Mouse (Mus musculus): Measurements from ENCODE around the gene Grik4. TPM values are rescaled to one million over a fixed set of nuclear protein-coding genes. Genes with fewer than 3 reads are reported as not detected.
A peak's percentile ranks its signal among the peaks of the same experiment; 100 is the strongest.

The Grik4 gene
- total RNA-seq, 2 experiments from 2014 or later: 17.7 to 18.3 TPM

GRCm38 (mm10) chr9:42878401-42878800 is 65.9 kb downstream of the Grik4 start:
- no peak for TF ChIP-seq CTCF (IDR thresholded peaks at IDR 0.05)
- DNase-seq (ENCODE audit: extremely low spot score in 1 of 2, low spot score in 2 of 2): no peak
- H3K27ac ChIP-seq: no peak overlapping the region
- intact Hi-C loops (cut with DNase I): no loop called here
- no peak overlapping the region for H3K4me3 ChIP-seq

- Histone ChIP-seq H3K27ac (no peak overlapping the region), H3K4me3 (no peak overlapping the region)
- no peak for DNase-seq (ENCODE audit: extremely low spot score in 1 of 2, low spot score in 2 of 2)
- intact Hi-C loops (cut with DNase I): no loop called here
- no peak for TF ChIP-seq CTCF (IDR thresholded peaks at IDR 0.05)
Measured at GRCm38 (mm10) chr9:42872885-42873284, 71.4 kb downstream of the Grik4 start.

- H3K4me3 ChIP-seq: no peak overlapping the region
- no peak; the same call in none of the 2 replicates for TF ChIP-seq CTCF (IDR thresholded peaks at IDR 0.05)
- no peak overlapping the region for H3K27ac ChIP-seq
- peak in 1 of 2 experiments; percentile 15 for DNase-seq (ENCODE audit: extremely low spot score in 1 of 2, low spot score in 2 of 2)
- intact Hi-C loops (cut with DNase I): no loop called here
Measured at GRCm38 (mm10) chr9:42871681-42872080, 72.6 kb downstream of the Grik4 start.

GRCm38 (mm10) chr9:42870257-42870656 is 74.0 kb downstream of the Grik4 start:
- DNase-seq (ENCODE audit: extremely low spot score in 1 of 2, low spot score in 2 of 2): no peak
- H3K4me3 ChIP-seq: no peak overlapping the region
- intact Hi-C loops (cut with DNase I): no loop called here
- no peak overlapping the region for H3K27ac ChIP-seq
- TF ChIP-seq CTCF (IDR thresholded peaks at IDR 0.05): no peak

- DNase-seq (ENCODE audit: extremely low spot score in 1 of 2, low spot score in 2 of 2): no peak
- TF ChIP-seq CTCF (IDR thresholded peaks at IDR 0.05): no peak
- intact Hi-C loops (cut with DNase I): no loop called here
- no peak overlapping the region for H3K27ac ChIP-seq
- H3K4me3 ChIP-seq: no peak overlapping the region
Measured at GRCm38 (mm10) chr9:42868508-42868907, 75.8 kb downstream of the Grik4 start.

GRCm38 (mm10) chr9:42866650-42867049 is 77.6 kb downstream of the Grik4 start:
- Histone ChIP-seq H3K4me3 (no peak overlapping the region), H3K27ac (no peak overlapping the region)
- intact Hi-C loops (cut with DNase I): no loop called here
- no peak for TF ChIP-seq CTCF (IDR thresholded peaks at IDR 0.05)
- no peak for DNase-seq (ENCODE audit: extremely low spot score in 1 of 2, low spot score in 2 of 2)

- no peak for TF ChIP-seq CTCF (IDR thresholded peaks at IDR 0.05)
- Histone ChIP-seq H3K4me3 (no peak overlapping the region), H3K27ac (no peak overlapping the region)
- no peak for DNase-seq (ENCODE audit: extremely low spot score in 1 of 2, low spot score in 2 of 2)
- intact Hi-C loops (cut with DNase I): no loop called here
Measured at GRCm38 (mm10) chr9:42865036-42865829, 79.1 kb downstream of the Grik4 start.

- intact Hi-C loops (cut with DNase I): no loop called here
- Histone ChIP-seq H3K27ac (no peak overlapping the region), H3K4me3 (no peak overlapping the region)
- TF ChIP-seq CTCF (IDR thresholded peaks at IDR 0.05): no peak
- DNase-seq (ENCODE audit: extremely low spot score in 1 of 2, low spot score in 2 of 2): no peak
Measured at GRCm38 (mm10) chr9:42863360-42863759, 80.9 kb downstream of the Grik4 start.

GRCm38 (mm10) chr9:42861711-42862110 is 82.6 kb downstream of the Grik4 start:
- no peak for TF ChIP-seq CTCF (IDR thresholded peaks at IDR 0.05)
- intact Hi-C loops (cut with DNase I): no loop called here
- DNase-seq (ENCODE audit: extremely low spot score in 1 of 2, low spot score in 2 of 2): no peak

GRCm38 (mm10) chr9:42861238-42861637 is 83.1 kb downstream of the Grik4 start:
- intact Hi-C loops (cut with DNase I): no loop called here
- Histone ChIP-seq H3K27ac (no peak overlapping the region), H3K4me3 (no peak overlapping the region)
- no peak for DNase-seq (ENCODE audit: extremely low spot score in 1 of 2, low spot score in 2 of 2)
- TF ChIP-seq CTCF (IDR thresholded peaks at IDR 0.05): no peak

More at GRCm38 (mm10) chr9:42861711-42862110, 82.6 kb downstream of the Grik4 start:
- Histone ChIP-seq H3K27ac (no peak overlapping the region), H3K4me3 (no peak overlapping the region)

- no peak overlapping the region for H3K4me3 ChIP-seq
- H3K27ac ChIP-seq: no peak overlapping the region
- no peak for DNase-seq (ENCODE audit: extremely low spot score in 1 of 2, low spot score in 2 of 2)
- intact Hi-C loops (cut with DNase I): no loop called here
- TF ChIP-seq CTCF (IDR thresholded peaks at IDR 0.05): no peak
Measured at GRCm38 (mm10) chr9:42859959-42860794, 84.1 kb downstream of the Grik4 start.

- TF ChIP-seq CTCF (IDR thresholded peaks at IDR 0.05): no peak
- DNase-seq (ENCODE audit: extremely low spot score in 1 of 2, low spot score in 2 of 2): no peak
Measured at GRCm38 (mm10) chr9:42858998-42859690, 85.1 kb downstream of the Grik4 start.

More at GRCm38 (mm10) chr9:42858998-42859690, 85.1 kb downstream of the Grik4 start:
- intact Hi-C loops (cut with DNase I): no loop called here
- Histone ChIP-seq H3K4me3 (no peak overlapping the region), H3K27ac (no peak overlapping the region)

Data from left cerebral cortex, adult 2 months (tissue).